25 mouse cellular contexts compared by ENCODE assay signal in genomic region chr4:155658961-155659360, GRCm38 (mm10). TPM values are rescaled to one million over a fixed set of nuclear protein-coding genes. Genes with fewer than 3 reads are reported as not detected.
"Had no signal": no experiment of that assay in that cellular context is flagged by ENCODE, and none has a peak within 500 bp of the region (broad histone marks: within the 10 kb centered on the region; RNA-seq: fewer than 3 reads in every experiment).

No protein-coding gene starts in this region.

- H3K4me3 ChIP-seq: lung, embryonic 15.5 days; midbrain, embryonic 13.5 days; midbrain, embryonic 15.5 days; neural tube, embryonic 12.5 days; stomach, embryonic 15.5 days had no signal

- H3K9ac ChIP-seq: lung, embryonic 15.5 days; midbrain, embryonic 13.5 days; midbrain, embryonic 15.5 days; neural tube, embryonic 12.5 days; stomach, embryonic 15.5 days had no signal

- DNase-seq: lung, adult 2 months; lung, postnatal 14 days; lung, postnatal 36 days; right cerebral cortex, postnatal 14 days; thymus, adult 2 months; thymus, postnatal 25 days; thymus, postnatal 4 days had no signal

- H3K9me3 ChIP-seq: lung, embryonic 15.5 days; megakaryocyte, embryonic 14.5 days; midbrain, embryonic 13.5 days; midbrain, embryonic 15.5 days; neural tube, embryonic 12.5 days; stomach, embryonic 15.5 days had no signal

- H3K27ac ChIP-seq: lung, embryonic 15.5 days; macrophage; midbrain, embryonic 13.5 days; midbrain, embryonic 15.5 days; neural tube, embryonic 12.5 days; stomach, embryonic 15.5 days; stomach, postnatal 0 days had no signal

- H3K4me2 ChIP-seq: lung, embryonic 15.5 days; midbrain, embryonic 11.5 days; midbrain, embryonic 13.5 days; midbrain, embryonic 15.5 days; neural tube, embryonic 12.5 days; stomach, embryonic 15.5 days had no signal

- ATAC-seq: lung, postnatal 0 days; midbrain, embryonic 13.5 days; midbrain, embryonic 15.5 days had no signal

RNA-seq across cellular contexts. Expression of gene Mmp23, which starts 5.8 kb away (rescaled TPM):
- total RNA-seq: monocyte, adult 5-6 weeks had no signal
- polyA plus RNA-seq: macrophage had no signal

RNA-seq across cellular contexts. Expression of gene Gm10563, which starts 13.8 kb away (rescaled TPM):
- total RNA-seq: megakaryocyte progenitor cell, adult 5-6 weeks; midbrain, postnatal 0 days; monocyte, adult 5-6 weeks; neutrophil, adult 5-6 weeks had no signal
- polyA plus RNA-seq: lung, adult 2 months; lung, embryonic 15.5 days; lung, postnatal 0 days; macrophage; midbrain, embryonic 11.5 days; midbrain, embryonic 13.5 days; midbrain, embryonic 15.5 days; midbrain, postnatal 0 days; neural tube, embryonic 12.5 days; neural tube, embryonic 14.5 days; spleen, adult 2 months; stomach, embryonic 15.5 days; stomach, postnatal 0 days; testis, adult 2 months; thymus, adult 2 months; urinary bladder, adult 2 months had no signal
